Mouse (Mus musculus): Measurements from ENCODE around the gene Csk. TPM values are rescaled to one million over a fixed set of nuclear protein-coding genes. Genes with fewer than 3 reads are reported as not detected.

Csk gene
- polyA plus RNA-seq (2012; rRNA removed): 24.7 and 27.4 TPM in 2 replicates

DNA sequence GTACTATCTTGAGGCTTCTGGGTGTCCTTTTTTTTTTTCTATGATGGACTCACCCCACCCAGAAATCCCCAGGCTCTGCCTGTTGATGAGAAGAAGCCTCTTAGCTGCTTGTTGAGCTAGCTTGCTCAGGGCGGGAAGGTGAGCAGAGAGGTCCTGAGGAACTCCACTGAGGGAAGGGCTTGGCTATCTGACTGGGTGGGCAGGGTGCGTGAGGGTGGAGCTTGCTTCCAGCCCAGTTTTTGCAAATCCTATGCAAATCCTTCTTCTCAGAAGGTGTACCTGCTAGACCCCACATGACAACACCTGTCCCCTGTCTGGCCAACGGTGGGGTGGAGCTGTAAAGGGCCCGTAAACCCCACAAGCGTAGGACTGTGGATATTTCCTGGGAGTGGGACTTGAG is at the start of gene Csk:
TSS of gene Csk (minus strand) at position 349 of the 400 bp plus-strand sequence.

GRCm38 (mm10) chr9:57687751-57688150 is 34.3 kb upstream of the Csk start, which contains the start of gene Cyp1a1:
TSS of gene Cyp1a1 (plus strand) at chr9:57687928.

DNA sequence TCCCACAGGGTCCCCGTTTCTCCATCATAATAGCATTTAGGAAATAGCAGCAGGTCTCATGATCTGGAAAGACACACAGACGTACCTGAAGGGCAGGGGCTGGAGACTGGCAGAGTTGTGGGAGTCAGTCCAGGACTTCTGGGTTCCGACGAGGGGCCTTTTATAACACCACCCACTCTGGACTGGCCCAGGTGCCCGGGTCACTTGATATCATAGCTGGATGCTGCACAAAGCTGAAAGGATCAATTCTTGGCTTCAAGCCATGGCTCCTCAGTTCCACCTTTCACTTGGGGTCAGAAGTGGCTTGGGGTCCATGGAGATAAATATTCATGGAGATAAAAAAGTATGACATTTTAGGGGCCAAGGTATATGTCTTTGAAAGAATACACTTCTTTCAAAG is 30.1 kb upstream of the Csk start, which contains the start of gene Cyp1a2:
TSS of gene Cyp1a2 (minus strand) at position 184 of the 400 bp plus-strand sequence.

DNA sequence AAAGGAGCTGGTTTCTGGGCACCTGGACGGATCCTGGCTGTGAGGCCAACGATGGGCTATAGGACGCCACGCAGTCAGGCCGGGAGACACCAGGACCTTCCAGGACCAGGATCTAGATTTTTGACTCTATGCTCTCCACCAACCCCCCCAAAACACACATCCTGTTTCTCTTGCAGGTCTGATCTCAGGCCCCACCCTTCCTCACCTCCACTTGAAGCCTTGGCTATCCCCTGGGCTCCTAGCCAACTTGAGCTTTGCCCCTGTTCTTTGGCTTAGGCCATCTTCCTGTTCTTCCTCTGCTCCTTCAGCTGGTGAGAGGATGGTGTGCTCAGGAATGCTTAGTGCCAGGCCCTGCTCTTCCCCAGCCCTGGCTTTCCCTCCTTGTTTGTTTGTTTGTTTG is 32.8 kb downstream of the Csk start, which contains the start of gene Lman1l:
TSS of gene Lman1l (minus strand) at position 101 of the 400 bp plus-strand sequence.

GRCm38 (mm10) chr9:57606139-57606851 is 47.1 kb downstream of the Csk start, which contains the start of gene Cplx3:
TSS of gene Cplx3 (minus strand) at chr9:57606281.

DNA sequence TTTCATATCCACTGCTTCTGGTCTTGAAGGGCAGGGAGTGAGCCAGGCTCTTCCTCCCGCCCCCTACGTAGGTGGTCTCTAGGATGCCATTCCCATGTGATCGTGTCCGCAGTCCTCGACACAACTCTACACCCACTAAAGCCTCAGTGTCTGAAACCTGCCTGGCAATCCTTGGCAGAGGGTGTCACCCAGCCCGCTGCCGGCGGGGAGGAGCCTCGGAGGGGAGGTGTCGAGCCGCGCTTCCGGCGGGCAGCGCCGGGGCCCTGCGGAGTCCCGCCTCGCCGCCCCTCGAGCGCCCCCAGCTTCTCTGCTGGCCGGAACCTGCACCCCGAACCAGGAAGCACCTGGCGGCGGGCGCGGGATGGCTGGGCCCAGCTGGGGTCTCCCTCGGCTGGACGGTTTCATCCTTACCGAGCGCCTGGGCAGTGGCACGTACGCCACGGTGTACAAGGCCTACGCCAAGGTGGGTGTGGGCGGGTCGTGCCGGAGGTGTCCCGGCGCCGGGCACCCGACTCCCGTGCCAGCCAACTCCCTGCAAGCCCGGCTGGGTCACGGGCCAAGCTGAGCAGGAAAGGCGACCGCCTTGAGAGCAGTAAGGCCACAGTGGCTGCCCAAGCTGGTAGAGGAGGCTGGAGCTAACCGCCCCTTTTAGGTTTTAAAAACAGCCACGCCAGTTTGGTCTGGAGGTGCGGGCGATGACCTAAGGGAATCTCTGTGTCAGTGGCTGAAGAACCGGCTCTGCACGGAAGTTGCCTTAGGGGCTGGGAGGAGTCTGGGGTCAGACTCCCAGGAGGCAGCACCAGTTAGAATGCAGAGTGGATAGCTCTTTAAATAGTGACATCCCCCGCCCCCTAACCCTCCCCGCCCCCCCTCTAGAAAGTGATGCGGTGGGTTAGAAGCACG is 64.0 kb downstream of the Csk start, which contains the start of gene Ulk3:
TSS of gene Ulk3 (plus strand) at position 229 of the 903 bp plus-strand sequence.

Other genes starting within 250 kb of the Csk start
- 7.3 and 10.2 TPM in 2 replicates for gene Ppcdc, start 213.5 kb downstream of the Csk start, polyA plus RNA-seq (2012; rRNA removed)
- 6.9 and 9.7 TPM in 2 replicates for gene Scamp5, start 185.6 kb downstream of the Csk start, polyA plus RNA-seq (2012; rRNA removed)
- 0.17 and 0.33 TPM in 2 replicates for gene Rpp25, start 149.6 kb downstream of the Csk start, polyA plus RNA-seq (2012; rRNA removed)
- gene Cox5a, start 132.4 kb downstream of the Csk start, polyA plus RNA-seq (2012; rRNA removed): 109 and 132 TPM in 2 replicates
- 3.4 TPM in 2 replicates for gene Fam219b, start 116.1 kb downstream of the Csk start, polyA plus RNA-seq (2012; rRNA removed)
- gene Mpi, start 100.9 kb downstream of the Csk start, polyA plus RNA-seq (2012; rRNA removed): 8.5 and 9.4 TPM in 2 replicates
- gene Scamp2, start 92.7 kb downstream of the Csk start, polyA plus RNA-seq (2012; rRNA removed): 12.8 and 15.4 TPM in 2 replicates
- 3.5 and 3.6 TPM in 2 replicates for gene Ulk3, start 64.2 kb downstream of the Csk start, polyA plus RNA-seq (2012; rRNA removed)
- gene Cplx3, start 47.4 kb downstream of the Csk start, polyA plus RNA-seq (2012; rRNA removed): not detected in 2 replicates
- 0.01 TPM in 1 of 2 replicates, not detected in the other for gene Lman1l, start 32.9 kb downstream of the Csk start, polyA plus RNA-seq (2012; rRNA removed)
- gene Cyp1a2, start 30.1 kb upstream of the Csk start, polyA plus RNA-seq (2012; rRNA removed): 0.08 TPM in 2 replicates
- 0.12 TPM in 2 replicates for gene Cyp1a1, start 34.3 kb upstream of the Csk start, polyA plus RNA-seq (2012; rRNA removed)
- gene Edc3, start 54.9 kb upstream of the Csk start, polyA plus RNA-seq (2012; rRNA removed): 6.1 and 7.4 TPM in 2 replicates
- 116 and 134 TPM in 2 replicates for gene Clk3, start 112.2 kb upstream of the Csk start, polyA plus RNA-seq (2012; rRNA removed)
- 6.5 and 8.1 TPM in 2 replicates for gene Arid3b, start 183.2 kb upstream of the Csk start, polyA plus RNA-seq (2012; rRNA removed)